Mouse (Mus musculus): ENCODE data around the gene Fam90a1b.

DNA sequence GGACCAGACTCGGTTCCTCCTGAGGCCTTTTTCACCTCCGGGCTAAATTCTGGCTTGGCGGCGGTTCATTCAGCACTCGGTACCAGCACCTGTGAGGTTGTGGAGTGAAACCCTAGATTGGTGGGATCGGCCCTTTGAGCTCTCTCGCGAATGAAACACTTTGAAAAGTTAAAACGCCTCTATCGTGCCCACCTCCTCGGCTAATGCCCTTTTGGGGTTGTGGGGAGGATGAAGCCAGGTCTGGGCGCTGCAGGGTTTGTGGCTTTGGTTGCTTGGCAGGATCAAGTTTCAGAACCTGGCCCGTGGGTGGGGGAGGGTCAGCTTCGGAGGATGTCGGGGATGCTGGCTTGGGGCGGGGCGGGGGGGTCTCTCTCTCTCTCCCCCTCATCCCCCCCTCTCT lies 671 bp upstream of the Fam90a1b start:
- no peak for TF ChIP-seq POLR2A (IDR thresholded peaks at IDR 0.05; ENCODE audit: insufficient read length, low read depth)
- no peak for TF ChIP-seq E2F4 (IDR thresholded peaks at IDR 0.05; ENCODE audit: insufficient read depth)
- no peak for TF ChIP-seq USF1 (IDR thresholded peaks at IDR 0.05; ENCODE audit: low read depth)
- TF ChIP-seq CEBPB (IDR thresholded peaks at IDR 0.05; ENCODE audit: insufficient read depth, poor library complexity, severe bottlenecking), result no peak
